Mouse (Mus musculus) cerebellum, adult 18-20 months (tissue): Measurements from ENCODE around the gene Pla2g4a.

ENCODE experiments used
- DNase-seq, 2 experiments: peaks; one replicate each; pipeline ENCODE4 v3.0.0; 2021

Gene Pla2g4a

GRCm38 (mm10) chr1:149841845-149842244, 119.2 kb downstream of the Pla2g4a start:
- no peak for DNase-seq

GRCm38 (mm10) chr1:149840961-149841416, 120.1 kb downstream of the Pla2g4a start:
- DNase-seq = no peak

DNA sequence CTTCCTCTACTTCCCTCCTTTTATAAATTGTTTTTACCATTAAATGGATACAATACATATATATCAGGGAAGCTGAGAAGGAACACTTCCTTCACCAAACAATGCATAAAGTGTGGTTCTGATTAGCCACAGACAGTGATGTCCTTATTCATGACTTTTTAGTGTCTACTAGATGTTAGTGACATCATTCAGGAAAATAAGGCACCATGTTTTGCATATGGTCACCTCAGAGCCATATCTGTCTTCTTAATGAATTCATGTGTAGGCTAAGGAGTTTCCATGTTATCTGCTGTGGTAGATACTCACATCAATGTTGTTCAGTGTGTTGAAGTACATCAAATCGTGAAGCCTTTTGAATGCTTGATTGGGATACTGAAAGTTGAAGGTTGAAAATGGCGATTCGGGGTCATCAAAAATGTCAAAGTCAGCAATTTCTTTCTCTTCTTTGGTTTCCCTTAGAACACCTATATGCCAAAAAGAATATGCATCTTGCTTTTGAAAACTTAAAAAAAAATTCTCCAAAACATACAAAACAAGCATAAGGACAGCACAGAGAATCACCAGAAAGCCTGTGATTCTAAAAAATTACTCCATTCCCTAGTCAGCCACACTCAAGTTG, 120.7 kb downstream of the Pla2g4a start:
- no peak for DNase-seq

DNA sequence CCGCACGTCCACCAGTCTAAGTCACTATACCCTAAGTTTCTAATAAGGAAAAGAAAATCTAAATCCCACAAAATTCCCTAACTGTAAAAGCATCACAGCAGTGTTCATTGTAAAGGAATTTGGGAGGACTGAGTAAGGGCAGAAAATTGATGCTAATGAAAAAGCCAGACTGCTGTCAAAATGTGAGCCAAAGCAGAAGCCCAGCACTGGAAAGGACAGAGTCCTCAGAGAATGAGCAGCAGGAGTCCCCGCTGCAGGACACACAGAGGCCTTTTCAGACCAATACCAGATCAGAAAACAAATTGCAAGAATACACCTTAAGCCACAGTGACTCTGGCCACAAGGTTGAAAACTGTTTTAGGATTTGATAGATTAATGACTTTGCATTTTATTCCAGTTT, 124.6 kb downstream of the Pla2g4a start:
- DNase-seq = no peak

GRCm38 (mm10) chr1:149833876-149834275, 127.2 kb downstream of the Pla2g4a start:
- DNase-seq = no peak

DNA sequence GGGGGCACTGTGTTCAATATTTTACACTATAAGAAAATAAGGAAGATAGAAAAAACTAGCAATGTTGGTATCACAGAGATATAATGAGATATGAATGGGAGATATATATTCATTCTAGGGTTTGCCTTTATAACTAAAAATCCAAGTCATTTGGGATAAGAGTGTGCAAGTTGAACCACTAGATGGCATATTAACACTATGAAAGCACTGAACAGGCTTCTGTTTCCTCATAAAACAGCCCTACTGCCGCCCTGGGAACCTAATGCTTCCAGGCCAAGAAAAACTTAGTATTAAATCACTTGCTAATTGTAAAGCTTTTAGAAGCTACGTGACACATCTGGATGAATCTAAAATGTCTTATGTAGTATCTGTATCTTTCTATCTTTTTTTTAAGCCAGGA, 128.1 kb downstream of the Pla2g4a start:
- peak in 1 of 2 experiments; percentile 3 for DNase-seq

- DNase-seq = no peak
Observed at GRCm38 (mm10) chr1:149832514-149832913, 128.6 kb downstream of the Pla2g4a start.

- DNase-seq = no peak
Observed at GRCm38 (mm10) chr1:149831100-149831499, 130.0 kb downstream of the Pla2g4a start.

GRCm38 (mm10) chr1:149813616-149814345, 147.3 kb downstream of the Pla2g4a start:
- no peak for DNase-seq

GRCm38 (mm10) chr1:149809527-149809926, 151.6 kb downstream of the Pla2g4a start:
- no peak for DNase-seq
